Mouse (Mus musculus) megakaryocyte, embryonic 14.5 days (primary cell): ENCODE measurements around the gene Kcnn4.

Experiments used
- FLI1 ChIP-seq: IDR thresholded peaks from 2 replicates; pipeline ENCODE4 v1.6.1; 2012; ENCODE audit warnings: low read length, inconsistent platforms, mixed read lengths
- GATA1 ChIP-seq: IDR thresholded peaks from 3 replicates; pipeline ENCODE4 v1.6.1; 2012; ENCODE audit warnings: mixed read lengths, low read length, inconsistent platforms, borderline replicate concordance

GRCm38 (mm10) chr7:24410123-24410522, 40.1 kb downstream of the Kcnn4 start:
- TF ChIP-seq GATA1 (no peak), FLI1 (no peak)
